In genomic region chr2:73590106-73590505, GRCm38 (mm10) we compare ENCODE assay signal across 10 mouse cellular contexts. TPM values are rescaled to one million over a fixed set of nuclear protein-coding genes. Genes with fewer than 3 reads are reported as not detected.
A peak's percentile ranks its signal among the peaks of the same experiment; 100 is the strongest.
DNase-seq lines count a peak whose midpoint lies in the region; ATAC-seq lines count a peak whose summit lies in the region.
"Had no signal": no experiment of that assay in that cellular context is flagged by ENCODE, and none has a peak within 500 bp of the region (broad histone marks: within the 10 kb centered on the region; RNA-seq: fewer than 3 reads in every experiment).

No protein-coding gene starts in this region.

- H3K4me2 ChIP-seq in kidney, embryonic 16.5 days (replicated peaks; ENCODE audit: low read depth, low read length), result peak overlapping the region; percentile 63
- peak overlapping the region; percentile 67 for H3K4me2 ChIP-seq in embryonic facial prominence, embryonic 13.5 days
- peak overlapping the region; percentile 30 for H3K4me2 ChIP-seq in intestine, embryonic 16.5 days (ENCODE audit: low read depth, low read length)
- H3K4me2 ChIP-seq in neural tube, embryonic 12.5 days (replicated peaks), result peak overlapping the region; percentile 51

- H3K4me3 ChIP-seq in kidney, embryonic 16.5 days (ENCODE audit: low read length), result peak overlapping the region; percentile 38
- peak overlapping the region; percentile 39 for H3K4me3 ChIP-seq in embryonic facial prominence, embryonic 13.5 days
- peak overlapping the region; percentile 4; the same call in 1 of the 2 replicates for H3K4me3 ChIP-seq in intestine, embryonic 16.5 days (ENCODE audit: low read length)
- H3K4me3 ChIP-seq in neural tube, embryonic 12.5 days, result no peak overlapping the region

- H3K27me3 ChIP-seq in kidney, embryonic 16.5 days (ENCODE audit: insufficient read depth, low read length), result no peaks in the 10 kb centered on the region; the same call in 1 of the 2 replicates
- H3K27me3 ChIP-seq in embryonic facial prominence, embryonic 13.5 days, result no peaks in the 10 kb centered on the region
- H3K27me3 ChIP-seq in intestine, embryonic 16.5 days (replicated peaks; ENCODE audit: control insufficient read depth, insufficient read depth, low read length), result no peaks in the 10 kb centered on the region
- H3K27me3 ChIP-seq in neural tube, embryonic 12.5 days (replicated peaks), result 0 out of 2 replicates have a peak, but pooled peaks cover 3% of the 10 kb centered on the region

- no peaks in the 10 kb centered on the region for H3K36me3 ChIP-seq in kidney, embryonic 16.5 days (ENCODE audit: insufficient read depth, low read length)
- H3K36me3 ChIP-seq in embryonic facial prominence, embryonic 13.5 days, result no peaks in the 10 kb centered on the region
- H3K36me3 ChIP-seq in intestine, embryonic 16.5 days (ENCODE audit: control insufficient read depth, insufficient read depth, low read length), result no peaks in the 10 kb centered on the region
- no peaks in the 10 kb centered on the region for H3K36me3 ChIP-seq in neural tube, embryonic 12.5 days

- no peak for DNase-seq in kidney, adult 9 months
- no peak for DNase-seq in right cerebral cortex, postnatal 14 days
- no peak for DNase-seq in testis, postnatal 10 days (ENCODE audit: low spot score)
- no peak for DNase-seq in natural killer cell, adult 2 months (ENCODE audit: low spot score in 2 of 2)
- DNase-seq: heart, postnatal 4 days had no signal

- H3K4me1 ChIP-seq in kidney, embryonic 16.5 days (ENCODE audit: insufficient read depth, low read length), result peaks cover 41% of the 10 kb centered on the region
- peaks cover 47% of the 10 kb centered on the region for H3K4me1 ChIP-seq in embryonic facial prominence, embryonic 13.5 days
- peaks cover 18% of the 10 kb centered on the region for H3K4me1 ChIP-seq in intestine, embryonic 16.5 days (ENCODE audit: control insufficient read depth, insufficient read depth, low read length)
- H3K4me1 ChIP-seq in neural tube, embryonic 12.5 days, result peaks cover 12% of the 10 kb centered on the region

- peak overlapping the region; percentile 15 for H3K9ac ChIP-seq in kidney, embryonic 16.5 days (replicated peaks; ENCODE audit: low read length)
- H3K9ac ChIP-seq in embryonic facial prominence, embryonic 13.5 days, result peak overlapping the region; percentile 49; the same call in 1 of the 2 replicates
- peak overlapping the region; percentile 15; the same call in 1 of the 2 replicates for H3K9ac ChIP-seq in intestine, embryonic 16.5 days (ENCODE audit: low read depth, low read length)
- no peak overlapping the region for H3K9ac ChIP-seq in neural tube, embryonic 12.5 days

- H3K9me3 ChIP-seq in kidney, embryonic 16.5 days (ENCODE audit: low read length), result no peaks in the 10 kb centered on the region
- no peaks in the 10 kb centered on the region for H3K9me3 ChIP-seq in embryonic facial prominence, embryonic 13.5 days
- H3K9me3 ChIP-seq in intestine, embryonic 16.5 days (ENCODE audit: control insufficient read depth, low read length), result no peaks in the 10 kb centered on the region
- H3K9me3 ChIP-seq in neural tube, embryonic 12.5 days, result no peaks in the 10 kb centered on the region

- 12% methylated on average over 12 of the region's 12 CpGs for WGBS in kidney, embryonic 16.5 days
- WGBS in embryonic facial prominence, embryonic 13.5 days, result 8% methylated on average over 12 of the region's 12 CpGs
- 6% methylated on average over 12 of the region's 12 CpGs for WGBS in intestine, embryonic 16.5 days
- 14% methylated on average over 12 of the region's 12 CpGs for WGBS in neural tube, embryonic 12.5 days

- peak; percentile 64 for ATAC-seq in kidney, embryonic 16.5 days (ENCODE audit: low FRiP score, low TSS enrichment)
- no peak for ATAC-seq in embryonic facial prominence, embryonic 13.5 days (ENCODE audit: insufficient number of reproducible peaks, insufficient read depth, low FRiP score, low TSS enrichment, low read depth)
- ATAC-seq in intestine, embryonic 16.5 days, result no peak
- 0 out of 2 replicates have a peak, but pooled peaks have one; percentile 25 for ATAC-seq in neural tube, embryonic 12.5 days (ENCODE audit: low FRiP score, low read depth)

- no peak overlapping the region for H3K27ac ChIP-seq in kidney, embryonic 16.5 days (ENCODE audit: low read length)
- no peak overlapping the region for H3K27ac ChIP-seq in embryonic facial prominence, embryonic 13.5 days
- H3K27ac ChIP-seq in intestine, embryonic 16.5 days (ENCODE audit: low read length), result no peak overlapping the region
- H3K27ac ChIP-seq in neural tube, embryonic 12.5 days, result no peak overlapping the region

RNA-seq across cellular contexts. Expression of gene Chrna1, which starts 10.0 kb away (rescaled TPM):
- polyA plus RNA-seq in kidney, embryonic 16.5 days (2015; fragmentation: Nextera tagmentation; extraction: Ambion mirVana), result 0.36 and 0.72 TPM in 2 replicates
- polyA plus RNA-seq in embryonic facial prominence, embryonic 13.5 days (2015; fragmentation: Nextera tagmentation; extraction: Ambion mirVana), result 1.5 and 3.2 TPM in 2 replicates
- 0.10 TPM in 2 replicates for polyA plus RNA-seq in intestine, embryonic 16.5 days (2015; fragmentation: Nextera tagmentation; extraction: Ambion mirVana)
- 1.2 and 1.7 TPM in 2 replicates for polyA plus RNA-seq in neural tube, embryonic 12.5 days (2016; fragmentation: Nextera tagmentation; extraction: Ambion mirVana)
- polyA plus RNA-seq: spleen, adult 2 months had no signal

Comparison
In these comparisons a context has a peak if more than half of its experiments do, and no peak if none do; other contexts are left out.
1. ATAC-seq: peak in kidney, embryonic 16.5 days (single experiment) and neural tube, embryonic 12.5 days (single experiment); none in embryonic facial prominence, embryonic 13.5 days (single experiment) and intestine, embryonic 16.5 days (single experiment).
2. Peak in every context shown above with its lines, with median percentiles within 50 percentile points of each other: H3K4me2 ChIP-seq.